Mouse (Mus musculus) mature B cell (primary cell): ENCODE data around the gene Pcnx3.

Source experiments
- in situ Hi-C: fragments of 300-500 bp; cut with MboI; formaldehyde crosslinking; loops from 2 replicates; pipeline ENCODE4 v1.14.3; 2019

Pcnx3 gene

DNA sequence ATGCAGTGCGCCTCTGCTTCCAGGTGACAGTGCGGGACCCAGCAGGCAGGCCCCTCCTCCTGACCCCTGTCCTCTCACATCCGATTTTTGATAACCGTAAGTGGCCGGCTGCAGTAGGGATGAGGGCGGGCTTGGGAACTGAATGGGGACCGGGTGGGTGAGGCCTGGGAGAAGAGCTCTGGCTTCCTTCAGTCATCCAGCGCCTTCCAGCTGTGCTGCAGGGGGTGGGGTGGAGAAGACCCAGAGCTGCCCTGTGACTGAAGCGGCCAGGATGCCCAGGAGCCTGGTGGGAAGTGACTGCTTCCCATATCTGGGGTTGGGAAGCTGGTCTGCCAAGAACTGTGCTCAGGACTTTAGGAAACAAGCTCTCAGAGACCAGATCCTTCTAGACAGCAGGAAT, 48.4 kb downstream of the Pcnx3 start:
- in situ Hi-C loops = no loop called here

DNA sequence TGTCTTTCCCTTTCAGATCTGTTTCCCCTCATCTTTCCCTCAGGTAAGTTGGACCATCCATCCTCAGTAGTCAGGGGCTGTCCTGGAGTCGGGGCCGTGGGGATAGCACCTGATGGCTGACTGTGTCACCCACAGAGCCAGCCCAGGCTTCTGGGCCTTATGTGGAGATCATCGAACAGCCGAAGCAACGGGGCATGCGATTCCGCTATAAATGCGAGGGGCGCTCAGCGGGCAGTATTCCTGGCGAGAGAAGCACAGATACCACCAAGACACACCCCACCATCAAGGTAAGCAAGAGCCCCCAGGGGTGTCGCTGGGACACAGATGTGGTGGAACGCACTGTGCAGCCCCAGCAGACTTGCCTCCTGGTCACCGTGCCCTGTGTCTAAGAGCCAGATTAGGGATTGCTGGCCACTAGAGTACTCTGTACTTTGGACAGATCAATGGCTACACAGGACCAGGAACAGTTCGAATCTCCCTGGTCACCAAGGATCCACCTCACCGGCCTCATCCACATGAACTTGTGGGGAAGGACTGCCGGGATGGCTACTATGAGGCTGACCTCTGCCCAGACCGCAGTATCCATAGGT, 50.2 kb downstream of the Pcnx3 start:
- in situ Hi-C loops = no loop called here

DNA sequence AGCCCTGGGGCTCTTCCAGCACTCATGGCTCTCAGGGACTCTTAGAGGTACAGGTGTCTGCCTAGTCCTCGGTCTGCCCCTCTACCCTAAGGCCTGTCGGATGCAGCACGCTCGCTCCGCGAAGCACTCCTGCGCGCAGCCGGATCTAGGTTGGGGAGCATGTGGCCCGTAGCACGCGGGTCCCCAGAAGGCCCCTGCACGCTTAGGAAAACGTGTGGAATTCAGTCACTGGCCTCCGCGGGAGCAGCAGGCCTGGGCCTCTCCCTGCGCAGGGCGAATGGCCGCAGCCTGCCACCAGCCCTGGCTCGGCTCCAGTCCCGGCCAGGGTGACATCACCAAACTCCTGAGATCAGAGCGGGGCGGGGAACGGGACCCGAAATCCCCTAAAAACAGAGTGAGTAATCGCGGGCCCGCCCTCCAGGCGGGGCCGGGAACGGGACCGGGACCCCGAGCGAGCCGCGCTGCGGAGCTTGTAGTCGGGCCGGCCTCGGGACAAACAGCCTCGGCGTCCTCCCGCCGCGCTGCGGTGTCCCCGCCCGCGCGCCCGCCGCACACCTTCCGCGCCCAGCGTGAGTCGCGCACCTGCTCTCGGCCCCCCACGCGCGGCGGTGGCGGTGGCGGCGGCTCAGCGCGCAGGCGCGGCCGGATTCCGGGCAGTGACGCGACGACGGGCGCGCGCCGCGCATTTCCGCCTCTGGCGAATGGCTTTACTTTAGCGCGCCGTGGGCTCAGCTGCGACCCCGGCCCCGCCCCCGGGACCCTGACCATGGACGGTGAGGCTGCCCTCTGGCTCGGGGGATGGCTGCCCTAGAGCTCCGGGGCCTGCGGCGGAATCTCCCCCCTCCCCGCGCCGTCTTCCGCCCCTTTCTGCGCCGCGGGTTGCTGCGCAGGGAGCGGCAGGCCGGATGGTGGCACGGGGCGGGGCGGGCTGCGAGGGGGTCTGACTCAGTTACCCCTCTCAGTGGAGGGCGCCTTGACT, 51.4 kb downstream of the Pcnx3 start, which contains the start of gene Rela:
TSS of gene Rela (plus strand) at position 415 of the 979 bp plus-strand sequence.
- in situ Hi-C loops = no loop called here

DNA sequence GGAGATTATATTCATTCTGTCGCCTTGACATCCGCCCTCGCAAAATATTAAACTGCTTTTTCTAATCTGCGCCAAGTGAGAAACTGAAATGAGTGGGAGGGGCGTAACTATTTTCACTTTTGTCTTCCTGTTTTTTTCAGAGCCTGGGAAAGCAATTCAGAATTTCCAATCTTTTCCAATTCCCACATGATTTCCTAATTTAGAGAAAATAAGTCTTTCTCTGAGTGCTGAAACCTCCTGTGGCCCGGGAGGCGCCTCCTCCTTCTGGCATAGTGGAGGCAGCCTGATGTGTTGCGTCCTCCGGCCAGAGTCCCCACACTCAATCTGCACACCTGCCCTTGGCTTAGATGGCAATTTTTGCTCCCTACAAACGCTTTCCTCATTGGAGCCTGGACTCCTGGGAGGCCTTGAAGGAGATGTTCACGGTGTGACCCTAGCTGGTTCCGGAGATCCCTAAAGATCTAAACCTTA, 52.1 kb downstream of the Pcnx3 start:
- in situ Hi-C loops = no loop called here

DNA sequence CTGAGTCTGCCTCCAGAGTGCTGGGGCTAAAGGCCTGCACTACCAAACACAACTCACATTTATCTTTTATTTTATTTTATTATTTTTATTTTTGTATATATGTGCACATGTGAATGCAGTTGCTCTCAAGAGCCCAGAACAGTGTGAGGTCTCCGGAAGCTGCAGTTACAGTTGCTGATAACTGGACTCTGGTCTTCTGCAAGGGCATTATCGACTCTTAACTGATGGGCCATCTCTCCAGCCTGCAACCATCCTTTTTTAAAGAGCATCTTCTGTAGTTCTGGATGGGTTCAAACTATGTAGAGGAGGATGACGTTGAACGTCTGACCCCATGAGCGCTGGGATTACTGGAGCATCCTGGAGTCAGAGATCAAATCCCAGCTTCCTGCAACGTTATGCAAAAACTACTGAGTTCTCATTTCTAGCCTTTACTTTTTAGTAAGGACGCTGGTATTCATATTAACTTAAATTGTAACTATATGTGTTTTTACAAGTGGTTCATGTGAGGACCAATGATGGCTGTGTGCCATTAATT, 52.6 kb downstream of the Pcnx3 start:
- in situ Hi-C loops = no loop called here

DNA sequence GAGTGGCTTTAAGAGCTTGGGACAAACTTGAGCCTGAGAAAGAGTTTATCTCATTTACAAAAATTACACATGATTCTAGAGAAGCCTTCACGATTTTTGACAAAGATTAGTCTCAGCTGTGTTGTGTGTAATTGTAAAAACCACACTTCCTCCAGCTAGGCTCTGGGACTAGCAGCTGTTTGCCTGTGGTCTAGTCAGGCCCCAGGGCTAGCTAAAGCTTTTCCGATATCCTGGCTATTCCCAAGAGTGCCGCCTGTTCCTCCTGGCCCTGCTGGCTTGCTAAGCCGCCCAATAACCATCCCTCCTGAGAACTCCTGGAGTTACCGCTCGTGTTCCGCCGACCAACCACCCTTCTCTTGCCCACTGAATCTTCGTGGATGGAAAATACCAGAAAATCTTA, 56.6 kb downstream of the Pcnx3 start:
- in situ Hi-C loops = no loop called here

DNA sequence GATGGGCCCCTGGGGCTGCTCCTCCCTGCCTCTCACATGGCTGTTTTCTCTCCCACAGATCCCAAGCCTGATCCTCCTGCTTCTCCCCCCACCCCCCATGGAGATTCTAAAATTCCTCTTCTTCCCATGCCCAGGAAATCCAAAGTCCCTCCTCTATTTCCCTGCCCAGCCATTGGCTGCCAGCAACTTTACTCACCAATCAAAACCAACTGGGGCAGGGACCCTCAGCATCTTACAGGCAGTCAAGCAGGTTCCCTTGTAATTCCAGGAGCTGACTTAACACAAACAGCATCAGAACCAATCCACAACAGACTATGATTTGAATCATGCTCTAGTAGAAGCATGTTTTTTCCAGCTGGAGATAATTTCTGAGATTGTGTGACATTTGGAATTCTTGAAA, 58.8 kb downstream of the Pcnx3 start:
- in situ Hi-C loops = no loop called here

DNA sequence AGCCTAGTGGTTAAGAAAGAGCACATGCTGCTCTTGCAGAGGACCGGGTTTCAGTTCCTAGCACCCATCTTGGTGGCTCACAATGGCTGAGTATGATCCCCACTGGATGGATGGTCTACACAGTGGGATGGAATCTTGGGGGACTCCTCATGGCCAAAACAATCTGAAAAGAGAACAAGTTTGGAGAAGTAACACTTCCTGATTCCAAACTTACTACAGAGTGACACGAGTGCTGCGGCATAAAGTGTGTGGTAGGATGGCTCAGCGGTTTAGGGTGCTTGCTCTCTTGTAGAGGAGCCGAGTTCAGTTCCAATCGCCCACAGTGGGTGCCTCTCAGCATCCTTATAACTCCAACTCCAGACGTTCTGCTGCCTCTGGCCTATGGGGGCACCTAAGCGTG, 63.4 kb downstream of the Pcnx3 start:
- in situ Hi-C loops = no loop called here

DNA sequence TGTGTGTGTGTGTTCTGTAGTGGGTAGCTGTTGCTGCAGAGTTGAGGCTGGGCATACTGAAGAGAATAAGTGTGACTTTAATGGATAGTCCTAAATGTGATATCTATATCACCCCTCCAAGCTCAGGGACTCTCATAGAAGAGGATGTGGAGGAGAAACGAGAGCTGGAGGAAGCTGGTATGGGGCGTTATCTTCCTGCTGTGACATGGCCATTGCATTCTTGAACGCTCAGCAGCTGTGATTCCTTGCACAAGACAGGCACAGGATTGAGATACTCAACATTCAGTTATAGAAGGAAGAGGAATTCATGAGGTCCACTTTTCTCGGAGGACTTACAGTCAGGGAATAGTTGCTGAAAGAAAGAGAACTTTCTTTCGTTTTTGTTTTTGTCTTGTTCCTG, 66.8 kb downstream of the Pcnx3 start:
- in situ Hi-C loops = no loop called here

DNA sequence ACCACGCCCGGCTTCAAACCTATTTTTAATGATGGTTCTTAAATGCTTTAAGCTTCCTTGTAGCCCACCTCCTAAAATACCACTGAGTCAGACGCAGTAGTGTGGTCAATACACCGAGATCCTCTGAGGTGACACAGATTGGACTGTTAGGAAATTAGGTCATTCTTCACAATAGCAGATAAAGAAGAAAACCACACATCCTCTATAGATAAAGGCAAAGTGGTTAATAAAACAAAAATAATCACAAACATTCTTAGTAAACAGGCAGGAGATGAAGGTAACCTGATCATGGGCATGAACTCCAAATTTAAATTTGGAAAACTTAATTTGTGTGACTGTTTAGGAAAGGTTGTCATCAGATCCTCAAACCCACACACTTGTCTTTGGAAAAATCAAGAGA, 68.7 kb downstream of the Pcnx3 start:
- in situ Hi-C loops = no loop called here

DNA sequence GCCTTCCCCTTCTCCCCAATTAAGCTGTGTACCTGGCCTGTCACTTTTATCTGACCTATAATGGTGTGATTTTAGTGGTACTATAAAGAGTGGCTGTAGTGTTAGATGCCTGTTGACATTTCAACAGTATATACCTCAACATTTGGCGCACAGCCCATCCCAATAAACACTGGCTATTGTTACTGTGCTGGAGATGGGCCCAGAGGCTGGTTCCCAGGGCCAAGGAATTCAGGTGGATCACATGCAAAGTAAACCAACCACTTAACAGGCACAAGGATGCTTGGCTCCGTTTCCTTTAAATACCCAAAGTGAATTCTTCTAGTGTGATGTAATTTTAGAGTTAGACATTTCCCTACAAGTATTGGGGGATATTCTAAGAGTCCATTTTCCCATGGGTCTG, 73.8 kb downstream of the Pcnx3 start:
- in situ Hi-C loops = no loop called here
